Mouse (Mus musculus) spleen, postnatal 36 days (tissue): ENCODE data around the gene P4hb.
A peak's percentile ranks its signal among the peaks of the same experiment; 100 is the strongest.
"Not testable (repeated sequence)": the region's sequence is repeated elsewhere in the genome, so short reads cannot be mapped to it uniquely, and the experiment has no call there.

ENCODE experiments used
- DNase-seq, 2 experiments: peaks; one replicate each; pipeline ENCODE4 v3.0.0; 2022; ENCODE audit warnings: low spot score in 2 of 2, mixed read lengths in 1 of 2

The P4hb gene

GRCm38 (mm10) chr11:120598283-120598989 lies 25.4 kb upstream of the P4hb start, which contains the start of the genes Alyref and Anapc11:
Gene Alyref (minus strand): TSS chr11:120598365.
Gene Anapc11 (plus strand): TSS chr11:120598421.
- peak; percentile 94 for DNase-seq

GRCm38 (mm10) chr11:120597240-120598235 lies 24.5 kb upstream of the P4hb start:
- peak in 1 of 2 experiments; percentile 24 for DNase-seq

- no peak for DNase-seq
These were observed 15.5 kb upstream of the P4hb start for GRCm38 (mm10) chr11:120588531-120588930.

GRCm38 (mm10) chr11:120583937-120584336 lies 10.9 kb upstream of the P4hb start:
- DNase-seq: no peak

GRCm38 (mm10) chr11:120582982-120583293 lies 9.9 kb upstream of the P4hb start:
- not testable (repeated sequence) for DNase-seq

GRCm38 (mm10) chr11:120582268-120582981 lies 9.4 kb upstream of the P4hb start:
- DNase-seq: peak; percentile 37 to 54

GRCm38 (mm10) chr11:120581490-120582267 lies 8.6 kb upstream of the P4hb start, which contains the start of gene Arhgdia:
Gene Arhgdia (minus strand): TSS chr11:120581624.
- peak; percentile 84 to 88 for DNase-seq

- peak; percentile 48 for DNase-seq
These were observed 7.8 kb upstream of the P4hb start for GRCm38 (mm10) chr11:120580871-120581331.

GRCm38 (mm10) chr11:120580190-120580589 lies 7.1 kb upstream of the P4hb start:
- peak; percentile 48 to 52 for DNase-seq

- peak; percentile 65 to 73 for DNase-seq
These were observed 6.5 kb upstream of the P4hb start for GRCm38 (mm10) chr11:120579316-120580107.

GRCm38 (mm10) chr11:120578694-120579243 lies 5.7 kb upstream of the P4hb start:
- no peak for DNase-seq

- no peak for DNase-seq
These were observed 5.1 kb upstream of the P4hb start for GRCm38 (mm10) chr11:120578024-120578693.

GRCm38 (mm10) chr11:120577211-120578023 lies 4.4 kb upstream of the P4hb start:
- peak; percentile 17 to 25 for DNase-seq

- no peak for DNase-seq
These were observed 3.4 kb upstream of the P4hb start for GRCm38 (mm10) chr11:120576365-120576981.

GRCm38 (mm10) chr11:120575940-120576339 lies 2.9 kb upstream of the P4hb start:
- DNase-seq: no peak

- no peak for DNase-seq
These were observed 2.0 kb upstream of the P4hb start for GRCm38 (mm10) chr11:120575046-120575445.

GRCm38 (mm10) chr11:120574278-120574600 lies 1.2 kb upstream of the P4hb start:
- no peak for DNase-seq
